Mouse (Mus musculus): ENCODE results near the gene Il5.

The Il5 gene

GRCm38 (mm10) chr11:53720715-53721114, at the start of gene Il5:
TSS of gene Il5 (plus strand) at chr11:53720794.
- in situ Hi-C loops (cut with MseI, MboI), result no loop called here

- in situ Hi-C loops (cut with MseI, MboI), result no loop called here
Observed at GRCm38 (mm10) chr11:53671414-53671813, 49.2 kb upstream of the Il5 start.

GRCm38 (mm10) chr11:53680141-53680540, 40.5 kb upstream of the Il5 start:
- in situ Hi-C loops (cut with MseI, MboI), result no loop called here

- in situ Hi-C loops (cut with MseI, MboI), result no loop called here
Observed at GRCm38 (mm10) chr11:53681686-53682085, 38.9 kb upstream of the Il5 start.

GRCm38 (mm10) chr11:53682170-53682569, 38.4 kb upstream of the Il5 start:
- in situ Hi-C loops (cut with MseI, MboI), result no loop called here

GRCm38 (mm10) chr11:53682994-53683530, 37.5 kb upstream of the Il5 start:
- in situ Hi-C loops (cut with MseI, MboI), result no loop called here

GRCm38 (mm10) chr11:53691979-53692378, 28.6 kb upstream of the Il5 start:
- in situ Hi-C loops (cut with MseI, MboI), result no loop called here

GRCm38 (mm10) chr11:53698521-53698920, 22.1 kb upstream of the Il5 start:
- in situ Hi-C loops (cut with MseI, MboI), result no loop called here

GRCm38 (mm10) chr11:53699351-53699750, 21.2 kb upstream of the Il5 start:
- in situ Hi-C loops (cut with MseI, MboI), result no loop called here

GRCm38 (mm10) chr11:53706236-53706933, 14.2 kb upstream of the Il5 start:
- in situ Hi-C loops (cut with MseI, MboI), result no loop called here

GRCm38 (mm10) chr11:53706934-53707717, 13.5 kb upstream of the Il5 start, which contains the start of gene Rad50:
TSS of gene Rad50 (minus strand) at chr11:53707319.
- in situ Hi-C loops (cut with MseI, MboI), result no loop called here

GRCm38 (mm10) chr11:53707718-53708009, 12.9 kb upstream of the Il5 start:
- in situ Hi-C loops (cut with MseI, MboI), result no loop called here

GRCm38 (mm10) chr11:53719701-53720100, 893 bp upstream of the Il5 start:
- in situ Hi-C loops (cut with MseI, MboI), result no loop called here

- in situ Hi-C loops (cut with MseI, MboI), result no loop called here
Observed at GRCm38 (mm10) chr11:53731457-53731856, 10.9 kb downstream of the Il5 start.

GRCm38 (mm10) chr11:53732244-53732643, 11.7 kb downstream of the Il5 start:
- in situ Hi-C loops (cut with MseI, MboI), result no loop called here

- in situ Hi-C loops (cut with MseI, MboI), result no loop called here
Observed at GRCm38 (mm10) chr11:53733824-53734223, 13.2 kb downstream of the Il5 start.

GRCm38 (mm10) chr11:53734431-53734830, 13.8 kb downstream of the Il5 start:
- in situ Hi-C loops (cut with MseI, MboI), result no loop called here

- in situ Hi-C loops (cut with MseI, MboI), result no loop called here
Observed at GRCm38 (mm10) chr11:53734970-53735681, 14.5 kb downstream of the Il5 start.

GRCm38 (mm10) chr11:53735682-53736245, 15.2 kb downstream of the Il5 start:
- in situ Hi-C loops (cut with MseI, MboI), result no loop called here

GRCm38 (mm10) chr11:53736771-53737572, 16.4 kb downstream of the Il5 start:
- in situ Hi-C loops (cut with MseI, MboI), result no loop called here

GRCm38 (mm10) chr11:53737573-53737946, 17.0 kb downstream of the Il5 start:
- in situ Hi-C loops (cut with MseI, MboI), result no loop called here
